Mouse (Mus musculus) cerebellum, postnatal 4 days (tissue): Measurements from ENCODE around the gene Gm37419.

Experiments
- DNase-seq, 2 experiments: peaks; one replicate each; pipeline ENCODE4 v3.0.0; 2022; ENCODE audit warnings: low spot score in 2 of 2, mixed read lengths in 1 of 2

The Gm37419 gene

DNA sequence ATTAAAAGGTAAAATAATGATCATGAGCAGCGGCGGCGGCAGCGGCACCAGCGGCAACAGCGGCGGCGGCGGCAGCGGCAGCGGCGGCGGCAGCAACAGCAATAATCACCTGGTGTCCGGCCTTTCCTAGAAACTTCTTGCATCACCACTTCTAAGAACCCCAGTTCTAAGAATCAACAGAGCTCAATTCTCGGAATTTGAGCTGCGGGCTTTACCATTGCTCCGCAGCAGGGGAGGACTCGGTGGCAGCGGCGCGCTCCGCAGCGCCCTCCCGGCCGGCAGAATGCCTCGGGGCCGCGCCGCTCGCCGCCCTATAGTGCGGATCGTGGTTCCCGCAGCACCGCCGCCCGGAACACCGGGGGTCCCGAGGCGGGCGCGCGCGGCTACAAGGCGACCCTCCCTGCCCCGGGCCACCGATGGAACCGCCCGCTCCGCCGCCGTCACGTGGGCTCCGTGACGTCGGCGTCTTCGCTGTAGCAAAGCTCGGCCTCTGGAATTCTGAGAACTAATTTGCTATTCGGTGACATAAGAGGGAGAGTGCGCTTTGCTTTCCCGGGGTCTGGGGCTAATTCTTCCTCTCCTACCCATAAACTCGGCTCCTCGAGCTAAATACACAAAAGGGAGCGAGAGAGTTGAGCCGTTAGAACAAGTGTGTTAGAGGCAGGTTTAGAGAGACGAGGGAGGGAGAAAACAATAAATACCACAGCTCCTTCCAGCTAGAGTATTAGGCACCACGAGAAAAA lies at the start of gene Gm37419, which contains the start of gene Bcl6:
Gene Gm37419, plus strand, starts transcription at position 17 of the 743 bp plus-strand sequence.
Gene Bcl6, minus strand, starts transcription at position 387 of the 743 bp plus-strand sequence.
- peak; percentile 72 to 78 for DNase-seq

DNA sequence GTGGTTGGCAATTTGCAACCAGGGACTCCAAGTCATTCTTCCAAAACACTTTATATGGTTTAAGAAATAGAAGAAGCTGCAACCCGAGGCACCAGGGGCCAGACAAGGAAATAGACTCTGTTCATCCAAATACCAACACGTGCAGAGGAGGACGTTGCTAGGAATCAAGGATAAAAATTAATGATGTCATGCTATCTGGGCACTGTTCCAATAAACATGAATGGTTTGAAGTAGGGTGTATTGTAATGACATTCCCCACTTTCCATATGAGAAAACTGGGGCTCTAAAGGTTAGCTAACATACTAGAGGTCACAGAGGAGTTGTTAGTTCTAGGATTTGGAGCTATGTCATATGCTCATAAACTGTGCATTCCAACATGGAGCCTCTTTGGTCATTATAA lies 43.5 kb upstream of the Gm37419 start:
- no peak for DNase-seq

DNA sequence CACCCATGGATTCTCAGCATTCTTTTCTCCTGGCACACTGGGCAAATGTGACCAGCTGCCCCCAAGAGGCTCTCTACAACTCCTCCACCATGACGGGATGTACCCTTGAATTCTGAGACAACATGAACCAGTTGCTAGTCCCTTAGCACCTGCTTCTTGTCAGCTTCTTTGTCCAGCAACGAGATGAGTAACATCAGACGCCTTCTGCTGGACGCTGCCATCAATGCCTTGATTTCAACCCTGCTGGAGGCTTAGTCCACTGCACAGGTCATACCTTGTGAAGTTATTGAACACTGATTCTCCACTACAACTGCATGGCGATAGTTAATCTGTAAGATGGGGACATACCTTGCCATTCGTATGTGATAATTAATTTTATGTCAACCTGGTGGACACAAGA lies 40.6 kb upstream of the Gm37419 start:
- no peak for DNase-seq

DNA sequence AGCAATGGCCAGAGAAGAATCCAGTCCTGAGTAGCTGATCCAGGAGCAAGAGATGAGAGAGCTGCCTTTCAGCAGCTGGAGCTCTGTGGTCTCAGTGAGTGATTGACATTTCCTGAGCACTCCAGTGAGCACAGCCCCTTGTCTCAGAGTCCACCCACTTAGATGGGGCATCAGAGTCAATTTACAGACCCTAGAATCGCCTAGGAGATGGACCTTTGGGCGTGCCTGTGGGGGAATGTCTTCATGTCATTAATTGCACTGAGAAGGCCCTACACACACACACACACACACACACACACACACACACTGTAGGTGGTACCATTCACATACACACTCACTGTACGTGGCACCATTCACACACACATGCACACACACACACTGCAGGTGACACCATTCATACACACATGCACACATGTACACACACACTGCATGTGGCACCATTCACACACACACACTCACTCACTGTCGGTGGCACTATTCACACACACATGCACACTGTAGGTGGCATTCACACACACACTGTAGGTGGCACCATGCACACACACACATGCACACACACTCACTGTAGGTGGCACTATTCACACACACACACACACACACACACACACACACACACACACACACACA lies 36.1 kb upstream of the Gm37419 start:
- no peak for DNase-seq

DNA sequence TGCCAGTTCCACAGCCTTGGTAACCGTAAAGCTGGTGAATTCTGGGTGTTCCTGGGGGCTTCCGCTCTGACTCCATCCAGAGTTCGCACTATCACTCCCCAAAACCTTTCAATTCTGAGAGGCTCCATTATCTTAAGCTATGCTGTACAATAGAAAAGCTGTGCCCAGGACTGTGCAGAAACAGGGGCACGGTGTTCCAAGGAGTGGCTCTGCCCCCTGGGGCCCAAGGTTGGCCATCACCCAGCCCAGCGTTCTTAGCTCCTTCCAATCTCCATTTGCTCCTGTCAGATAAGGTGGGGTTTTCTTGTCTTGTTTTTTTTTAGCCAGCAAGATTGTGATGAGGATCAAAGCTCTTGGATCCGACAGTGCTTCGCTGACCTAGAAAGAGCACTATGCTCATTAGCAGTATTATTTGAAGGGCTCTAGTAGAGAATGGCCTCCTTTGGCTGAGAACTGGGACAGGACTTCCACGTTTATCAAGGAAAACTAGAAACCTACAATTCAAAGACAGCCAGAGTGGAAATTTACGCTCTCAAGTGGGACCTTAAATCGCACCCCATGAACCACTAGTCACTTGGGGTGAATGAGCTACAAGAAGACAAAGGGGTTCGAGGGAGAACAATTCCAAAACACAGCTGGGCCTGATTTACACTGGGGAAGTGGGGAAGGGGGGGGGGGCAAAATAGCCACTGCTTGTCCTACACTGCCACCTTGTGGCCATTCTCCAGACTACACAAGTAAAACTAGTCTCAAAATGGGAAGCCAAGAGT lies 34.9 kb upstream of the Gm37419 start:
- peak; percentile 40 to 74 for DNase-seq

DNA sequence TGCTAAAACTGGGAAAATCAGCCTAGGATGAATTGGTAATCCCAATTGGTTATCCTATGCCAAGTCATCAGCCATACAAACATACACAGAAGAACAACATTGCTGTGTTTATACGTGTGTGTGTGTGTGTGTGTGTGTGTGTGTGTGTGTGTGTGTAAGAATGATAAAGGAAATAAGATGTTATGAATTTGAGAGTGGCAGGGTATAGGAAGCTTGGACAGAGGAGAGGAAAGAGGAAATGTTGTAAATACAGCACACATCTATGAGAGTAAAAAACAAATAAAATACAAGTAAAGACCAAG lies 34.4 kb upstream of the Gm37419 start:
- DNase-seq = no peak

DNA sequence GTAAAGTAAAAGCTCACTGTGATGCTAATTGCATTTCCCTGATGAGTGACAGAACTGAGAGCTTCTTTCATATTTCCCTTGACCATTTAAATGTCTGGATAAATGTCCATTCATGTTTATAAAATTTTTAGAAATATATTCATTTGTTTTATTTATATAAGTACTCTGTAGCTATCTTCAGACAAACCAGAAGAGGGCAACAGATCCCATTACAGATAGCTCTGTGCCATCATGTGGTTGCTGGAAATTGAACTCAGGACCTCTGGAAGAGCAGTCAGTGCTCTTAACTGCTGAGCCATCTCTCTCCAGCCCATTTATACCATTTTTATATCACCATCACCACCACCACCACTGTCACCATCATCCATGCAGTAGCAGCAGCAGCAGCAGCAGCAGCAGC lies 29.3 kb upstream of the Gm37419 start:
- no peak for DNase-seq

DNA sequence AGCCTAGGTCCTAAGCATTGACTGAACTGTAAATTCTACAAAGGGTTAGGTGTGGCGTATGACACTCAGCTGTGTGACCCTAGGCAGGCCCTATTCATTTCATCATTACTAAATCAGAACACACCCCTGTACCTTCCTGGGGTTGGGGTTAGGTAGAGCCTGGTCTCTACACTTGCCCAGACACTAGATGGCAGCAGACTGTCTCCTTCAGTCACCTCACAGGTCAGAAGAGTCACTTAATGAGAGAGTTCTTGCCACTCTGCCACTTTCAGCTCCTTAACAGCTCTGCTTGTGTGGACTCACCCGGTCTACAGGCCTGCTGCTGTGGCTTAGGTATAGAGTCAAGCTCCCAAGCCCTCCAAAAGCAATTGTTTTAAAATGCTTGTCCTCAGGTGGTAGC lies 25.9 kb upstream of the Gm37419 start:
- peak in 1 of 2 experiments; percentile 0 for DNase-seq

DNA sequence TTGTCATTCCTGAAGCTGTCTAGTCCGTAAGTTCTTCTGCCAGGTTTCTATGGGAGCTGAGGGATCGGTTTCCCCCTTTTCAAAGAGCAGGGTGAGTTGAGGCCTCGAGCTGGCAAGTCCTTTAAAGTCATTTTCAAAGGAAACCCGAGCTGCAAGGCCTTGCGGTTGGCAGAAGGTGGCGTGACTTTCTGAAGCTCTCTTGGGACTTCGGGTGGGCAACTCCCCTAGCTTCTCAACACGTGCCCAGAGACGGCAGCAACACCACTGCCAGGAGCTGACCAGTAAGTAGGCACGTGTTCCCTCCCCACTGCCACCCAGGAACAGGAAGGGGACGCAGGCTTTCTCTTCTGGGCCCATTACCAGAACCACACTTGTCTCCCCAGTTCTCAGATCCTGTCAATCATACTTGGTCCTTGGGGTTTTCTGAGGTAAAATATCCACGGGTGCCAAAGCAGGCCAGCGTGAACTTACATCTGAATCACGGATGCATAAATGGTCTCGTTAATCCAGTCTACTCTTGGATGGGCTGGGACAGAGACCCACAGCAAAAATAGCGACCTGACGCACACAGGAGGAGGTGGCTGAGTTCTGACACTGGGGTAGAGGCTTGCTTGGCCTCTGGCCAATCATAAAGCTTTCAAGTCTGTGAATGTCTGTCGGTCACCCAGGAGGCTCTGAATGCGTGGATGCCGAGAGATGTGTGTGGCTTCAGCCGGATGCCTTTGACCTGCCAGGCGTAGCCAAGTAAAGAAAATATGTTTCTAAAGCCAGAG lies 24.2 kb upstream of the Gm37419 start:
- DNase-seq = no peak

DNA sequence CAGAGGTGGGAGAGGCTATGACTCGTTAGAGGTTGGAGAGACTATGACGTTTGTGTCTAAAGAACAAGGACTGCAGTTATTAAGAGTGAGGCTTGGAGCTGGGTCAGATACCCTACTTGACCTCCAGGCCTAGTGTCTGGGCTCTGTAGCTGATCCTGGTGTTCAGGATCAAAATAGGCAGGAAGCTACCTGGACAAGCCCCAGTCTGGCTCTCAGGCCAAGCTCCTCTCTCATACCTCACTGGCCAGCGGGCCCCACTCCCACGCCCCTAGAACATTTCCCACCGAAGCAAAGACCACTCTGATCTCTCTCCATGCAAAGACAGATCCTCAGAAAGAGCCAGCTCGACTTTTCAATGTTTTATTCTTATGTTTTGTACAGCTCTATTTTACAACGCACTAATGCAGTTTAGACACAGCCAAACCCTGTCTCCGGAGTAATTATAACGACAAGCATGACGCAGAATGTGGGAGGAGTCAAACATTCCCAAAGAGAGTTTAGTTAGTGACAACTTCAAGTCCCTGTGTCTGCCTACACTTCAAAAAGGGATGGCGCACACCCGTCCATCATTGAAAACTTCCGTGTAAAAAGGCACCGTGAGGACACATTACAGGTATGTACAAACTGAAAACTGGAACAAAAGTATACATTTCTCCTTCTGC lies 23.4 kb upstream of the Gm37419 start:
- DNase-seq = no peak

DNA sequence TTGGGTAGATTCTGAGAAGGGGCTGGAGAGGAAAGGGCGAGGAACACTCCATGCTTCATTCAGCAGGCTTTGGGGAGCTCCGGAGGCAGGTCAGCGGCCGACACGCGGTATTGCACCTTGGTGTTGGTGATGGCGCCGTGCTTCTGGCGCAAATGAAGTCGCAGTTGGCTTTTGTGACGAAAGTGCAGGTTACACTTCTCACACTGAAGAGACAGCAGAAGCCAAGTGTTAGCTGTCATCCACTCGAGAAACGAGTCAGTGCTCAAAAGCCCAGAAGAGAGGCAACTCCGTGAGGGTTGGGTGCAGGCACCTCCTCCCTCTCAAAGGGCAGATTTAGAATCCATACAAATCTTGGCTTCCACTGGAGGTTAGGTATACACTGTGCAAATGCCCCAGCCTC lies 22.2 kb upstream of the Gm37419 start:
- no peak for DNase-seq

DNA sequence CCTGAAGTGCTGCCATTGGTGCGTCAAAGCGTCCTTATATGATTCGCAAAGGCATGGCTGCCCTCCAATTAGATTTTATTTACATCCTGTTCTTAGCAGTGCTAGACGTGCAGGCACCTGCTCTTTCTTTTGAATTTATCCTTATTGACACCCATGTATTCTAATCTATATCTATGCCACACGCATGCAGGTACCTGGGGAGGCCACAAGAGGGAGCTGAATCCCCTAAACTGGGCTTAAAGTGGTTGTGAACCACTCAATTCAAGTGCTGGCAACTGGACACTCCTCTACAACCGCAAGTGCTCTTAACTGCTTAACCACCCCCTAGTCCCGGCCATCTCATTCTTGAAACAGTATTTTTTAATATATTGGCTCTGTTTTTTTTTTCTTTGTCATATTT lies 21.0 kb upstream of the Gm37419 start:
- no peak for DNase-seq

DNA sequence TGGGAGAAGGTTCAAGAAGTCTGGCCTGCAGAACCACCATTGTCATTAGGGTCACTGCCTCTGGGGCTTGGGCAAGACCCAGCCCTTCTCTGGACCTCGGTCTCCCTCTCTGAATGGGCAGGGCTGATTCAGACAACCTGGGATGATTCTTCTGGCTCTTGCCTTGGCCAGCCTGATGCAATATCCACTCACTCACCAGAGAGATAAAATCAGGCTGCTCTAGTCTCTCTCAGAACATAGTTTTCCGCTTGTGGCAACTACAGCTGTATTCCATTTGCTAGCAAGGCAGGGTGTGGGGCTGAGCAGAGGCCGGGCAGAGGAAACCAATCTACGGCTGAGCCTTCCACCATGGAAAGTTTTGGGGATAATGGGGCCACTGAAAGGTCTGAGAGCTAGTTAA lies 19.4 kb upstream of the Gm37419 start:
- DNase-seq = no peak

DNA sequence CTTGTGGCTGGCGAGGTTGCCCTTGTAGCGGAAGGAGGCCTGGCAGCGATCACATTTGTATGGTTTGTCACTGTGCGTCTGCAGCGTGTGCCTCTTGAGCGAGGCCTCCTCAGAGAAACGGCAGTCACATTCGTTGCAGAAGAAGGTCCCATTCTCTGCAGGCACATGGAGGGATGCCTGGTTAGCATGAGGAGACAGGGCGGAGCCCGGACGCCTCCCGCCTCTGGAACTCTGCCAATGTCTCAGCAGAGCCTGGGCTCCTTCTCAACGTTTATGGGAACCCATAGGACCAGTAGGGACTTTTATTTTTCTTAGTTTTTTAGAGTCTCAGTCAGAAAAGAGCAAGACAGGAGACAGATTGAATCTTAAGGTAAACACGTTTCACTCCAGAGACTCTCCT lies 18.4 kb upstream of the Gm37419 start:
- no peak for DNase-seq

DNA sequence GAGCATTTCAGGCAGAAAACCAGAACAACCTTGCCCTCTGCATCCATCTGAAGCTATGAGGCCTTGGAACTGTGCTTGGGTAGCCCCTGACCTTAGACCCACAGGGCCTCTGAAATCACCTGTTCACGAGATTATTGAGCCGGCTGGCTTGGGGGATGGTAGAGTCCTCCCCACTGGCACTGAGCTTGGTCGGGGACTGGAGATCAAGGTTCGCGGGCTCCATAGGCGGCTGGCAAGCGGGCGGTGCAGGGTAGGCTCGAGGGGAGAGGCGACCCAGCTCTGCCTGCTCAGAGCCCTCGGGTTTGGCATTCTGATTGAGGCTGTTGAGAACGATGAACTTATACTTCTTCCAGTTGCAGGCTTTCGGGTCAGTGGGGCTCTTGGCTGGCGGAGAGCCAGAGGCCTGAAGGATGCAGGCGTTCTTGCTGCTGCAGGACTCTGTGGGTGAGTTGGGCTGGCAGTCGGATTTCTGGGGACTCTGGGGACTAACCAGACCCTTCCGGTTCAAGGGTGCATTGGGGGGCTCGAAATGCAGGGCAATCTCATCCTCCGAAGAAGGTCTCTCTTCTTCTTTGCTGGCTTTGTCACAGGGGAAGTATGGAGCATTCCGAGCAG lies 16.0 kb upstream of the Gm37419 start:
- DNase-seq = no peak

DNA sequence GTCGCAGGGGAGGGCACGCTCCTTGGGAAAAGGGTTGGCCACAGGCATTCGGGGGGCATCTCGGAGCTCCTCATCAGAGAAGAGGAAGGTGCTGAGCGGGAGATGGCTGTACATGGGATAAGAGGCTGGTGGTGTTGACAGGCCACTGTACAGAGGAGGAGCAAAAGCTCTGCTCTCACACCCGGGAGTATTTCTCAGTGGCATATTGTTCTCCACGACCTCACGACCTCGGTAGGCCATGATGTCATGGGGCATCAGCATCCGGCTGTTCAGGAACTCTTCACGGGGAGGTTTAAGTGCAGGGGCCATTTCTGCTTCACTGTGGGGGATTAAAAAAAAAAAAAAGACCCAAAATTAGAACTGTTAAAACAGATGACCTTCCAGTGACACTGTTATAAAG lies 15.4 kb upstream of the Gm37419 start:
- no peak for DNase-seq

DNA sequence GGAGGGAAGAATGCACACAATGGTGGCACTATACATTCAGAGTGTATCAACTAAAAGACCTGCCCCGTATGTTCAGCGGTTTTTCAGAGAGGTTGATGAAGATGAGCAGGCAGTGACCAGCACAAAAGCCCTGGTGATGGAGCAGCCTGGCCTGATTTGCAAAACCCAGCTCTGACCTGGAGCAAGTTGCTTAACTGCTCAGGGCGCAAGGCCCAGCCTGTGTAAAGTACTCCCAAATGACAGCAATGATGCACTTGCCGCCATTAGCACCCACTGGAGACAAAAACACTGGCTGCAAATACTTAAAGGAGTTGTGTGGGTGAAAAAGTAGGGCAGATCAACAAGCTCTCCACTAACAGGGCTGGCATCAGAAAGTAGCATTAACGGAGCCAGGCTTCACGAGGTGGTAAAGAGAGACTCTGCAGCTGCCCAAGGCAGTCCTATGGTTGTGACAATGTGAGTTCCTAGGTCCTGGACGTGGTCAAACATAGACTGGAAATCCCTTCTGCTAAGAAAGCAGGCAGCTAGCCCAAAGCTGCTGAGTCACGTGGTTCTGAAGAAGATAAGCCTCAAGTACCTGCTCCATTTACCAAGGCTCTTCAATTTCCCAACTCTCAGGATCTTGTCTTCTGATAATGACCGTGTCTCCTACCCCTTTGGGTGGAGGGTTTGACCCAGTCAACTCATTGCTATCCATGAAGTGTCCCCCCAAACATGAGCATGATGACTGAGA lies 14.5 kb upstream of the Gm37419 start:
- no peak for DNase-seq

DNA sequence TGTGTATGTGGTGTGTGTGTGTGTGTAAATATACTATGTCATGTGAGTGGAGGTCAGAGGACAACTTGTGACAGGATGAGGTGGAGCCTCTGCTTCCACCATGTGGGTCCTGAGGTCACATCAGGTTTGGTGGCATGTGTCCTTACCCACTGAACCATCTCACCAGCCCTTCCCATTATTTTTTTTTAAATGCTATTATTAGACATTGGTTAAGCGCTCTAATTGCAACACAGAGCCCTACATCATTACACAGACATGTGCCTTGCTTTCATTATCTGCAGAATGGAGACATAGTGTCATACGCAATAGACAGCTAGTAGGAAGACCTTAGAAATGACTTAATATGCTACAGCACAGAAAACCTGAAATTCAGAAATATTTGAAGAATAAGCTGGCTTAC lies 12.1 kb upstream of the Gm37419 start:
- no peak for DNase-seq

DNA sequence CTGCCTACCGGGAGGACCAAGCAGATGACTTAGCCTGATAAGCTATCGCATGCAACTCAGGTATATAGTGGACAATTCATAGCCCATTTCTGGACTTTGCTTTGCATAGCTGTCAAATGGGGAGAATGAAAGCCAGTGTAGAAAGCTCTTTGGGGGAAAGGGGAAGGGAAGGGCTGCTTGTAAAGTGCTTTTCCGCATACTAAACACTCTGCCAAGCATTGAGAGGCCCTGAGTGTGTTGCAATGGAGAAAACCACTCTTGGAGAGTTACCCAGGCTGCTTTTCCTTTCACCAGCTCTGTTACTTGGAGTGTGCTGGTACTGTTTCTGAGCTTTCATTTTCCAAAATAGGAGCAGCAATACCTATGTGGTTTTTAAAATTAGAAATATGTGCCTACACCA lies 10.6 kb upstream of the Gm37419 start:
- DNase-seq = no peak

DNA sequence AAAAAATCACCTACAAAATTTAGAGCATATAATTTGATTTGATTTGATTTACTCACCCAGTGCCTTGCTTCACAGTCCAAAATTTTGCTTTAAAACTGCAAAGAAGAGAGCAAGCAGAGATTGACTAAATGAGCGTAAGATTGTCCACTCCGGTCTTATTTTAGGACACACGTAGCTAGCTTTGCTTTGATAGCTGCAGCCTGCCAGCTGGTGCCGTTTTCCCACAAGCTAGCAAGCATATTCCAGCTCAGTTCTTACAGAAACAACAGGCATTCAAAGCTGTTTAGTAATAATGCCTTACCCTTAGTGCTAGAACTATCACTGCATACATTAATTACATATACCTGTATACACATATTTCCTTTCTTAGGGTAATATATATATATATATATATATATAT lies 9.8 kb upstream of the Gm37419 start:
- no peak for DNase-seq

DNA sequence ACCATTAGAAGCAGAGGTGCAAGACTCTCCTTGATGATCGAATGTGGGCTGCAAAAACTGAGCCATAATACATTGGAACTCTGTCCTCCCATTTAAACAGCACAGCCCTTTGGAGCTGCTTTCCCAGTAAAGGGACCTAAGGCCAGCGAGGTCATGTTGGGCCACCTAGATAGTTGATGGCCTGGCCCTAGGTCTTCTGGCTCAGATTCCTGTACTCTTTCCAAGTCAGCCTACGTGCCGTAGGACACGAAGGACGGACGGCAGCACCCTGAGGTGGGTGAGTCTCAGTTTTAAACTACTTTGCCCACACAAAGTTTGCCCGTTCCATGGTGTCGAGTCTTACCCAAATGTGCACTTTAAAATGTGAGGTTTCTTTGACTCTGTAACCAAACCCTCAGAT lies 8.8 kb upstream of the Gm37419 start:
- DNase-seq = no peak
